Mouse (Mus musculus): ENCODE measurements around the gene Arrb2.
"Not testable (repeated sequence)": the region's sequence is repeated elsewhere in the genome, so short reads cannot be mapped to it uniquely, and the experiment has no call there.

Gene Arrb2

GRCm38 (mm10) chr11:70432048-70432894 is at the start of gene Arrb2:
Arrb2 (plus strand) TSS chr11:70432635.
- DNase-seq, result peak; percentile 99

- DNase-seq, result no peak
Measured at GRCm38 (mm10) chr11:70384136-70384535, 48.3 kb upstream of the Arrb2 start.

- DNase-seq, result peak; percentile 67
Measured at GRCm38 (mm10) chr11:70387436-70387835, 45.0 kb upstream of the Arrb2 start.

- DNase-seq, result no peak
Measured at GRCm38 (mm10) chr11:70389421-70389820, 43.0 kb upstream of the Arrb2 start.

- no peak for DNase-seq
Measured at GRCm38 (mm10) chr11:70403598-70403997, 28.8 kb upstream of the Arrb2 start.

- DNase-seq, result peak; percentile 98
Measured at GRCm38 (mm10) chr11:70409594-70410296, 22.7 kb upstream of the Arrb2 start, which contains the start of gene Pelp1. Pelp1 (minus strand) TSS chr11:70410031.

- DNase-seq, result no peak
Measured at GRCm38 (mm10) chr11:70410297-70410643, 22.2 kb upstream of the Arrb2 start.

GRCm38 (mm10) chr11:70412591-70412990 is 19.8 kb upstream of the Arrb2 start:
- DNase-seq, result no peak

GRCm38 (mm10) chr11:70413961-70414360 is 18.5 kb upstream of the Arrb2 start:
- peak; percentile 84 for DNase-seq

- no peak for DNase-seq
Measured at GRCm38 (mm10) chr11:70418199-70418598, 14.2 kb upstream of the Arrb2 start.

- no peak for DNase-seq
Measured at GRCm38 (mm10) chr11:70419486-70419885, 12.9 kb upstream of the Arrb2 start.

- DNase-seq, result not testable (repeated sequence)
Measured at GRCm38 (mm10) chr11:70426598-70426997, 5.8 kb upstream of the Arrb2 start.

- DNase-seq, result no peak
Measured at GRCm38 (mm10) chr11:70431574-70431973, 861 bp upstream of the Arrb2 start.

GRCm38 (mm10) chr11:70432895-70433568 is 597 bp downstream of the Arrb2 start:
- DNase-seq, result no peak

GRCm38 (mm10) chr11:70433569-70433943 is 1.1 kb downstream of the Arrb2 start:
- no peak for DNase-seq

GRCm38 (mm10) chr11:70433951-70434350 is 1.5 kb downstream of the Arrb2 start:
- no peak for DNase-seq

GRCm38 (mm10) chr11:70435476-70435875 is 3.0 kb downstream of the Arrb2 start:
- no peak for DNase-seq

GRCm38 (mm10) chr11:70437426-70437825 is 5.0 kb downstream of the Arrb2 start:
- no peak for DNase-seq

GRCm38 (mm10) chr11:70438728-70439374 is 6.4 kb downstream of the Arrb2 start:
- DNase-seq, result no peak

GRCm38 (mm10) chr11:70440637-70441036 is 8.2 kb downstream of the Arrb2 start:
- no peak for DNase-seq

GRCm38 (mm10) chr11:70441882-70442281 is 9.4 kb downstream of the Arrb2 start:
- no peak for DNase-seq

- DNase-seq, result no peak
Measured at GRCm38 (mm10) chr11:70443964-70444363, 11.5 kb downstream of the Arrb2 start.

- DNase-seq, result no peak
Measured at GRCm38 (mm10) chr11:70444667-70445066, 12.2 kb downstream of the Arrb2 start.
